Mouse (Mus musculus): ENCODE results near the gene Slamf8.

Gene Slamf8

DNA sequence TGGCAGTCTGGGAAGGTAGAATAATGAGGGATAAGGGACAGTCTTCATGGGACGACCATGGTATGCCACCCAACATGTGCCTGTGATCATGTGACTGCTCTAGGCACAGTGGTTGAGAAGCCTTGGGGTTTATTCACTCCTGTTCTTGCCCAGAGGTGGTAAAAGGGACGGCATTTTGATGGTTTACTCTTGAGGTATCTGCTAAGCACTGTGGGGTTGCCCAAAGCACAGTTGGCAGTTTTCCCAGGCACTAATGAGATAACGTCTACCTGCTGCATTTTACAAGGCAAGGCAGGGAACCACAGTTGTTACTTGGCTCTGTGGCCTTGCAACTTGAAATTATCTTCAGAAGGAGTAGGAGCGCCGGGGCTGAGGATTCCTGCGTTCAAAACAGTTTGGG, 50.5 kb downstream of the Slamf8 start:
- in situ Hi-C loops (cut with MseI, MboI): no loop called here

DNA sequence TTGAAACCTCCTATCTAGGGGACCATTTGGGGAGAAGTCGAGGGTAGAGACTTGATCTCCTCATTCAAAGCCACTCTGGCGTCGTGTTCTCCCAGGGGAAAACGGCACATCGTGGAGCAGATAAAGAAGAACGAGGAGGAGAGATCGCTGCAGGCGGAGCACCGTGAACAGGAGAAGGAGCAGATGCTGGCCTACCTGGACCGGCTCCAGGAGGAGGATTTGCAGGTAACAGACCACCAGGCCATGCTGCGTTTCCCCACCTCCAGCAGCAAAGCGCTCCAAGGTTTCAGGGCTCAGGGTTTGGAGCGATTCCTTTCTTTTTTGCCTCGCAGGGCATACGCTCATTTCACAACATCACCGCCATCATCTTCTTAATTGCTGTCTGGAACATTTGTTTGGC, 55.3 kb downstream of the Slamf8 start:
- in situ Hi-C loops (cut with MseI, MboI): no loop called here

- in situ Hi-C loops (cut with MseI, MboI): no loop called here
Measured at GRCm38 (mm10) chr1:172532551-172532950, 57.8 kb downstream of the Slamf8 start.

Data from mouse trophoblast stem cell (cell line).